Mouse (Mus musculus) thymus, postnatal 0 days (tissue): Measurements from ENCODE around the gene Fgfr2. TPM values are rescaled to one million over a fixed set of nuclear protein-coding genes. Genes with fewer than 3 reads are reported as not detected.
"Not testable (repeated sequence)": the region's sequence is repeated elsewhere in the genome, so short reads cannot be mapped to it uniquely, and the experiment has no call there.

ENCODE experiments used
- DNase-seq: peaks from one replicate; pipeline ENCODE4 v3.0.0-alpha.2; 2015; ENCODE audit warnings: low spot score
- polyA plus RNA-seq: library from polyadenylated mRNA; unstranded; fragments of >200 nt; fragmentation: Nextera tagmentation; extraction: Ambion mirVana; gene quantifications from 2 replicates; pipeline ENCODE4 v1.2.1, GENCODE M21; 2015

Gene Fgfr2
- polyA plus RNA-seq, 1 experiment from 2014 or later, result 23.6 TPM

- DNase-seq, result no peak
These were observed 2586.1 kb downstream of the Fgfr2 start for GRCm38 (mm10) chr7:130537068-130537467.

GRCm38 (mm10) chr7:130535174-130535573 lies 2588.0 kb downstream of the Fgfr2 start:
- DNase-seq, result no peak

GRCm38 (mm10) chr7:130533316-130534260 lies 2589.6 kb downstream of the Fgfr2 start:
- DNase-seq, result peak; percentile 74

GRCm38 (mm10) chr7:130531138-130531537 lies 2592.0 kb downstream of the Fgfr2 start:
- DNase-seq, result not testable (repeated sequence)

GRCm38 (mm10) chr7:130527306-130527705 lies 2595.8 kb downstream of the Fgfr2 start:
- DNase-seq, result no peak

GRCm38 (mm10) chr7:130523451-130523850 lies 2599.7 kb downstream of the Fgfr2 start:
- DNase-seq, result no peak

GRCm38 (mm10) chr7:130520812-130521422 lies 2602.2 kb downstream of the Fgfr2 start:
- no peak for DNase-seq

- no peak for DNase-seq
These were observed 2603.1 kb downstream of the Fgfr2 start, which contains the start of gene Ate1 for GRCm38 (mm10) chr7:130520049-130520425. Gene Ate1 (minus strand): TSS chr7:130520369.

- peak; percentile 96 for DNase-seq
These were observed 2603.8 kb downstream of the Fgfr2 start for GRCm38 (mm10) chr7:130519096-130520048.

- no peak for DNase-seq
These were observed 2604.7 kb downstream of the Fgfr2 start for GRCm38 (mm10) chr7:130518213-130519095.

GRCm38 (mm10) chr7:130510243-130510642 lies 2612.9 kb downstream of the Fgfr2 start:
- no peak for DNase-seq

- no peak for DNase-seq
These were observed 2620.1 kb downstream of the Fgfr2 start for GRCm38 (mm10) chr7:130503006-130503405.

- no peak for DNase-seq
These were observed 2621.7 kb downstream of the Fgfr2 start for GRCm38 (mm10) chr7:130501499-130501898.

GRCm38 (mm10) chr7:130493346-130493745 lies 2629.8 kb downstream of the Fgfr2 start:
- no peak for DNase-seq

GRCm38 (mm10) chr7:130492026-130492425 lies 2631.1 kb downstream of the Fgfr2 start:
- no peak for DNase-seq

GRCm38 (mm10) chr7:130479003-130479402 lies 2644.1 kb downstream of the Fgfr2 start:
- not testable (repeated sequence) for DNase-seq

GRCm38 (mm10) chr7:130475970-130476369 lies 2647.2 kb downstream of the Fgfr2 start:
- DNase-seq, result peak; percentile 32

GRCm38 (mm10) chr7:130473881-130474280 lies 2649.3 kb downstream of the Fgfr2 start:
- DNase-seq, result no peak

GRCm38 (mm10) chr7:130472683-130473082 lies 2650.5 kb downstream of the Fgfr2 start:
- DNase-seq, result no peak

- DNase-seq, result no peak
These were observed 2652.1 kb downstream of the Fgfr2 start for GRCm38 (mm10) chr7:130471045-130471444.
